Mouse (Mus musculus): ENCODE measurements around the gene Prmt1. TPM values are rescaled to one million over a fixed set of nuclear protein-coding genes. Genes with fewer than 3 reads are reported as not detected.
A peak's percentile ranks its signal among the peaks of the same experiment; 100 is the strongest.

Prmt1 gene
- polyA plus RNA-seq, 1 experiment from 2014 or later, result 186 TPM

GRCm38 (mm10) chr7:44997940-44998428 is 11.6 kb upstream of the Prmt1 start:
- ATAC-seq (ENCODE audit: insufficient number of reproducible peaks, insufficient read depth, low FRiP score, low read depth), result no peak
- peak overlapping the region; percentile 93 for H3K4me2 ChIP-seq (replicated peaks; ENCODE audit: low read depth, low read length)

GRCm38 (mm10) chr7:44997231-44997939 is 11.0 kb upstream of the Prmt1 start, which contains the start of gene Irf3:
Gene Irf3, plus strand, starts transcription at chr7:44997648.
- H3K4me3 ChIP-seq (ENCODE audit: low read depth, low read length), result peak within 1 kb of the TSS; percentile 54
- peak within 1 kb of the TSS; percentile 59 for H3K9ac ChIP-seq (replicated peaks; ENCODE audit: low read depth, low read length)
- peak; percentile 89 for ATAC-seq (ENCODE audit: insufficient number of reproducible peaks, insufficient read depth, low FRiP score, low read depth)
- H3K27ac ChIP-seq (ENCODE audit: low read length), result peak within 1 kb of the TSS; percentile 84
- H3K36me3 ChIP-seq (ENCODE audit: control insufficient read depth, insufficient read depth, low read length), result peaks cover 32% of the 10 kb centered on the region
- peaks cover 8% of the 10 kb centered on the region for H3K4me1 ChIP-seq (ENCODE audit: control insufficient read depth, insufficient read depth, low read length)
- under 1% methylated on average over 43 of the region's 43 CpGs for WGBS
- no peaks in the 10 kb centered on the region for H3K9me3 ChIP-seq (ENCODE audit: control insufficient read depth, low read depth, low read length)
- H3K4me2 ChIP-seq (replicated peaks; ENCODE audit: low read depth, low read length), result peak within 1 kb of the TSS; percentile 93
- no peaks in the 10 kb centered on the region for H3K27me3 ChIP-seq (ENCODE audit: control insufficient read depth, insufficient read depth, low read length)

More at GRCm38 (mm10) chr7:44997940-44998428, 11.6 kb upstream of the Prmt1 start:
- no peaks in the 10 kb centered on the region for H3K9me3 ChIP-seq (ENCODE audit: control insufficient read depth, low read depth, low read length)
- WGBS, result 3% methylated on average over 15 of the region's 15 CpGs
- H3K27ac ChIP-seq (ENCODE audit: low read length), result peak overlapping the region; percentile 84
- H3K27me3 ChIP-seq (ENCODE audit: control insufficient read depth, insufficient read depth, low read length), result no peaks in the 10 kb centered on the region
- H3K4me3 ChIP-seq (ENCODE audit: low read depth, low read length), result peak overlapping the region; percentile 54
- H3K4me1 ChIP-seq (ENCODE audit: control insufficient read depth, insufficient read depth, low read length), result peaks cover 8% of the 10 kb centered on the region
- H3K9ac ChIP-seq (replicated peaks; ENCODE audit: low read depth, low read length), result peak overlapping the region; percentile 59
- H3K36me3 ChIP-seq (ENCODE audit: control insufficient read depth, insufficient read depth, low read length), result peaks cover 33% of the 10 kb centered on the region

GRCm38 (mm10) chr7:44996672-44997071 is 10.3 kb upstream of the Prmt1 start:
- Histone ChIP-seq H3K4me1 (ENCODE audit: control insufficient read depth, insufficient read depth, low read length) (peaks cover 8% of the 10 kb centered on the region), H3K27me3 (ENCODE audit: control insufficient read depth, insufficient read depth, low read length) (no peaks in the 10 kb centered on the region), H3K4me2 (replicated peaks; ENCODE audit: low read depth, low read length) (peak overlapping the region; percentile 80), H3K27ac (ENCODE audit: low read length) (peak overlapping the region; percentile 68; the same call in 1 of the 2 replicates), H3K36me3 (ENCODE audit: control insufficient read depth, insufficient read depth, low read length) (peaks cover 31% of the 10 kb centered on the region), H3K9ac (replicated peaks; ENCODE audit: low read depth, low read length) (peak overlapping the region; percentile 55), H3K4me3 (ENCODE audit: low read depth, low read length) (peak overlapping the region; percentile 54), H3K9me3 (ENCODE audit: control insufficient read depth, low read depth, low read length) (no peaks in the 10 kb centered on the region)
- ATAC-seq (ENCODE audit: insufficient number of reproducible peaks, insufficient read depth, low FRiP score, low read depth), result no peak
- WGBS, result 10% methylated on average over 10 of the region's 10 CpGs

DNA sequence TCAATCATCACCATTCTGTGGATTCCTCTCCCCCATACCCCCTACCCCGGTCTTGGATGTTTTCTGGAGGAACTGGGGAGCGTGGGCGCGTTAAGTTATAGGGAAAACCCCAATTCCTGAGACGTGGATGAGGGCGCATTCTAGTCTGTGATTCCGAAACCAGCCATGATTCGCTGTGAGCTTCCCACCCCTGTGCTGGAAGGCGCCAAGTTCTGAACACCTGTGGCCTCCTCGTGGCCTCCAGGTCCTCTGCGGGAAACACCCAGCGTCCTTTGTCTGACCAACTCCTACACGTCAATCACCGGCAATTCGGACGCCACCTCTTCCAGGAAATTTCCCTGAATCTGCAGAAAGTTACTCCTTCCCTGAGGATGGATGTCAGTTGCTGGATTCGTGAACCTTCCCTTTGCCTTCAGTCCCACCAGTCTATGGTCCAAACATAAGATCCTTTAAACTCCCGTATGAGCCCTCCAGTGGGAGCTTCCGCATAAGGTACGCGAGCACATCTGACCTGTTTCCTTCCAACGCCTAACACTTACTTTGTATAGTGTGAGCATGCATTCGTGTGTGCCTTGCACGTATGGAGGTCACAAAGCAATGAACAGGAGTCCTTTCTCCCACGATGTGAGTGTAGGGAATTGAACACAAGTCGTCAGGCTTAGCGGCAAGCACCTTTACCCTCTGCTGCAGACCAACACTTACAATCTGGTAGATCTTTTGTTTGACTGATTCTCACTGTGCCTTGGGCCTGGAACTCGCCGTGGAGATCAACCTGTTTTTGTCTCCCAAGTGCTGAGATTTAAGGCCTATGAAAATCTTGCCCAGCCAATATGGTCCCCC is 731 bp upstream of the Prmt1 start:
- Histone ChIP-seq H3K27me3 (ENCODE audit: control insufficient read depth, insufficient read depth, low read length) (no peaks in the 10 kb centered on the region), H3K4me1 (ENCODE audit: control insufficient read depth, insufficient read depth, low read length) (peaks cover 24% of the 10 kb centered on the region), H3K9me3 (ENCODE audit: control insufficient read depth, low read depth, low read length) (no peaks in the 10 kb centered on the region), H3K9ac (replicated peaks; ENCODE audit: low read depth, low read length) (peak overlapping the region; percentile 75), H3K4me3 (ENCODE audit: low read depth, low read length) (peak overlapping the region; percentile 66), H3K36me3 (ENCODE audit: control insufficient read depth, insufficient read depth, low read length) (peaks cover 24% of the 10 kb centered on the region), H3K27ac (ENCODE audit: low read length) (peak overlapping the region; percentile 94), H3K4me2 (replicated peaks; ENCODE audit: low read depth, low read length) (peak overlapping the region; percentile 65)
- ATAC-seq (ENCODE audit: insufficient number of reproducible peaks, insufficient read depth, low FRiP score, low read depth), result peak; percentile 8; the same call in 1 of the 2 replicates
- under 1% methylated on average over 29 of the region's 29 CpGs for WGBS

- Histone ChIP-seq H3K36me3 (ENCODE audit: control insufficient read depth, insufficient read depth, low read length) (peaks cover 28% of the 10 kb centered on the region), H3K27me3 (ENCODE audit: control insufficient read depth, insufficient read depth, low read length) (no peaks in the 10 kb centered on the region), H3K9me3 (ENCODE audit: control insufficient read depth, low read depth, low read length) (no peaks in the 10 kb centered on the region), H3K4me2 (replicated peaks; ENCODE audit: low read depth, low read length) (peak overlapping the region; percentile 52), H3K4me3 (ENCODE audit: low read depth, low read length) (peak overlapping the region; percentile 98), H3K27ac (ENCODE audit: low read length) (peak overlapping the region; percentile 95), H3K4me1 (ENCODE audit: control insufficient read depth, insufficient read depth, low read length) (peaks cover 24% of the 10 kb centered on the region), H3K9ac (replicated peaks; ENCODE audit: low read depth, low read length) (peak overlapping the region; percentile 98)
- under 1% methylated on average over 33 of the region's 45 CpGs for WGBS
- ATAC-seq (ENCODE audit: insufficient number of reproducible peaks, insufficient read depth, low FRiP score, low read depth), result peak; percentile 3; the same call in 1 of the 2 replicates
Observed at GRCm38 (mm10) chr7:44985595-44986191, 675 bp downstream of the Prmt1 start.

GRCm38 (mm10) chr7:44984833-44985164 is 1.6 kb downstream of the Prmt1 start:
- Histone ChIP-seq H3K27ac (ENCODE audit: low read length) (no peak overlapping the region; the same call in 1 of the 2 replicates), H3K9me3 (ENCODE audit: control insufficient read depth, low read depth, low read length) (no peaks in the 10 kb centered on the region), H3K36me3 (ENCODE audit: control insufficient read depth, insufficient read depth, low read length) (peaks cover 33% of the 10 kb centered on the region), H3K4me2 (replicated peaks; ENCODE audit: low read depth, low read length) (peak overlapping the region; percentile 52), H3K4me3 (ENCODE audit: low read depth, low read length) (peak overlapping the region; percentile 98), H3K9ac (replicated peaks; ENCODE audit: low read depth, low read length) (0 out of 2 replicates have a peak overlapping the region, but pooled peaks have one; percentile 6), H3K4me1 (ENCODE audit: control insufficient read depth, insufficient read depth, low read length) (peaks cover 24% of the 10 kb centered on the region), H3K27me3 (ENCODE audit: control insufficient read depth, insufficient read depth, low read length) (no peaks in the 10 kb centered on the region)
- 33% methylated on average over 3 of the region's 3 CpGs for WGBS
- ATAC-seq (ENCODE audit: insufficient number of reproducible peaks, insufficient read depth, low FRiP score, low read depth), result no peak

- Histone ChIP-seq H3K9me3 (ENCODE audit: control insufficient read depth, low read depth, low read length) (no peaks in the 10 kb centered on the region), H3K4me2 (replicated peaks; ENCODE audit: low read depth, low read length) (peak overlapping the region; percentile 52), H3K4me3 (ENCODE audit: low read depth, low read length) (peak overlapping the region; percentile 98), H3K4me1 (ENCODE audit: control insufficient read depth, insufficient read depth, low read length) (peaks cover 24% of the 10 kb centered on the region), H3K27me3 (ENCODE audit: control insufficient read depth, insufficient read depth, low read length) (no peaks in the 10 kb centered on the region), H3K9ac (replicated peaks; ENCODE audit: low read depth, low read length) (0 out of 2 replicates have a peak overlapping the region, but pooled peaks have one; percentile 6), H3K27ac (ENCODE audit: low read length) (peak overlapping the region; percentile 44; the same call in 1 of the 2 replicates), H3K36me3 (ENCODE audit: control insufficient read depth, insufficient read depth, low read length) (peaks cover 39% of the 10 kb centered on the region)
- WGBS, result 73% methylated on average over 7 of the region's 7 CpGs
- no peak for ATAC-seq (ENCODE audit: insufficient number of reproducible peaks, insufficient read depth, low FRiP score, low read depth)
Observed at GRCm38 (mm10) chr7:44983944-44984832, 2.2 kb downstream of the Prmt1 start.
